Mouse (Mus musculus): ENCODE data around the gene Sec1. TPM values are rescaled to one million over a fixed set of nuclear protein-coding genes. Genes with fewer than 3 reads are reported as not detected.
"Not testable (repeated sequence)": the region's sequence is repeated elsewhere in the genome, so short reads cannot be mapped to it uniquely, and the experiment has no call there.

Sec1 gene
- total RNA-seq, 1 experiment = 4.5 TPM

DNA sequence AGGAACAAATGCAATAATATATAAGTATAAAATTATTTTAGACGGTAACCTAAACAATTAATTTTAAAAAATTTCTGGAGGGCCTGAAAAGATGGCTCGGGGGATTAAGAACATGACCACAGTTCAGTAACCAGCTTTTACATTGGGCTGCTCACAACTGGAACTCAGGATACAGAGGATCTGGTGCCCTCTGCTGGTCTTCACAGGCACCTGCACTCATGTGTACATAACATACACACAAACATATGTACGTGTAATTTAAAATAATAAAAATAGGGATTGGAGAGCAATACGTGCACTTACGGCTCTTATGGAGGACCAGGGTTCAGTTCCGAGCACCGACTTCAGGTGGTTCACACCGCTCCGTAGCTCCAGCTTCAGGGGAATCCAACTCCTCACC, 25.3 kb downstream of the Sec1 start:
- in situ Hi-C loops (cut with MboI; ENCODE audit: low sequenced_read_pairs in 2 of 2, unreplicated experiment in 2 of 2) = no loop called here

DNA sequence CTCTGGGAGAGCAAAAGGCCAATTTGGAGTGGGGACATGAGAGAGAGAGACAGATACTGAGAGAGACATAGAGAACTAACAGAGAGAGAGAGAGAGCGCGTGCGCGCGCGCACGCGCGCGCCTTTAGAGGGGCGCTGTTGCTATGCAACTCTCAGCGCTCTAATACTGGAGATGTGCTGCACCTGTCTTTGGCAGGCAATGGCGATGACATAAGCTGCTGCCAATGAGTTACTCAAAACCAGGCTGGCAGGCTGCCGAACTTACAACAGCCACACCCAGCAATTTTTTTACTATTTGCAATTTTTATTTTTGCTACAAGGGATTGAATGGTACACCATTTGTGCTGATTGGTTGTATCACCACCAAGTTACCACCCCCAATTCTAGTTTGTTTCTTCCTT, 26.4 kb downstream of the Sec1 start:
- TF ChIP-seq HCFC1 (IDR thresholded peaks at IDR 0.05; ENCODE audit: borderline replicate concordance, insufficient read depth, low read length) = no peak
- no peak for TF ChIP-seq MAFK (IDR thresholded peaks at IDR 0.05; ENCODE audit: insufficient read depth, low read depth, low read length)
- TF ChIP-seq ZC3H11A (IDR thresholded peaks at IDR 0.05; ENCODE audit: borderline replicate concordance, low read depth, low read length) = no peak
- no peak for TF ChIP-seq CHD2 (IDR thresholded peaks at IDR 0.05; ENCODE audit: low read depth, low read length)
- no peak for TF ChIP-seq ZNF384 (IDR thresholded peaks at IDR 0.05; ENCODE audit: low read depth, low read length)
- DNase-seq (ENCODE audit: low read depth, low spot score) = no peak
- no peak overlapping the region for H3K27ac ChIP-seq (ENCODE audit: insufficient read depth, low read depth, low read length, poor library complexity, severe bottlenecking)
- in situ Hi-C loops (cut with MboI; ENCODE audit: low sequenced_read_pairs in 2 of 2, unreplicated experiment in 2 of 2) = no loop called here
- H3K4me1 ChIP-seq (ENCODE audit: control insufficient read depth in 2 of 2, insufficient read depth in 2 of 2, low read length in 2 of 2, poor library complexity in 1 of 2) = peaks cover 2 to 13% of the 10 kb centered on the region in 2 experiments; a peak in 2 of 4 replicates
- no peaks in the 10 kb centered on the region for H3K9me3 ChIP-seq (ENCODE audit: control insufficient read depth, insufficient read depth, low read depth, low read length)
- H3K36me3 ChIP-seq (ENCODE audit: control insufficient read depth, insufficient read depth, low read length, poor library complexity, severe bottlenecking) = no peaks in the 10 kb centered on the region
- H3K9ac ChIP-seq (ENCODE audit: insufficient read depth, low read depth, low read length, poor library complexity, severe bottlenecking) = no peak overlapping the region
- H3K4me3 ChIP-seq (ENCODE audit: insufficient read depth in 1 of 2, low read depth in 1 of 2, low read length in 2 of 2, poor library complexity in 1 of 2, severe bottlenecking in 1 of 2) = no peak overlapping the region

More for the DNA sequence above, 25.3 kb downstream of the Sec1 start:
- H3K4me3 ChIP-seq (ENCODE audit: insufficient read depth in 1 of 2, low read depth in 1 of 2, low read length in 2 of 2, poor library complexity in 1 of 2, severe bottlenecking in 1 of 2) = no peak overlapping the region
- no peaks in the 10 kb centered on the region for H3K9me3 ChIP-seq (ENCODE audit: control insufficient read depth, insufficient read depth, low read depth, low read length)
- no peak overlapping the region for H3K27ac ChIP-seq (ENCODE audit: insufficient read depth, low read depth, low read length, poor library complexity, severe bottlenecking)
- no peak for TF ChIP-seq ZC3H11A (IDR thresholded peaks at IDR 0.05; ENCODE audit: borderline replicate concordance, low read depth, low read length)
- no peak for TF ChIP-seq ZNF384 (IDR thresholded peaks at IDR 0.05; ENCODE audit: low read depth, low read length)
- no peak for TF ChIP-seq CHD2 (IDR thresholded peaks at IDR 0.05; ENCODE audit: low read depth, low read length)
- TF ChIP-seq MAFK (IDR thresholded peaks at IDR 0.05; ENCODE audit: insufficient read depth, low read depth, low read length) = no peak
- no peak for TF ChIP-seq HCFC1 (IDR thresholded peaks at IDR 0.05; ENCODE audit: borderline replicate concordance, insufficient read depth, low read length)
- peaks cover 2 to 9% of the 10 kb centered on the region in 2 experiments; a peak in 2 of 4 replicates for H3K4me1 ChIP-seq (ENCODE audit: control insufficient read depth in 2 of 2, insufficient read depth in 2 of 2, low read length in 2 of 2, poor library complexity in 1 of 2)
- H3K36me3 ChIP-seq (ENCODE audit: control insufficient read depth, insufficient read depth, low read length, poor library complexity, severe bottlenecking) = no peaks in the 10 kb centered on the region
- H3K9ac ChIP-seq (ENCODE audit: insufficient read depth, low read depth, low read length, poor library complexity, severe bottlenecking) = no peak overlapping the region
- no peak for DNase-seq (ENCODE audit: low read depth, low spot score)

- H3K27ac ChIP-seq (ENCODE audit: insufficient read depth, low read depth, low read length, poor library complexity, severe bottlenecking) = no peak within 1 kb of the TSS
- TF ChIP-seq HCFC1 (IDR thresholded peaks at IDR 0.05; ENCODE audit: borderline replicate concordance, insufficient read depth, low read length) (no peak), ZNF384 (IDR thresholded peaks at IDR 0.05; ENCODE audit: low read depth, low read length) (no peak), CHD2 (IDR thresholded peaks at IDR 0.05; ENCODE audit: low read depth, low read length) (no peak), ZC3H11A (IDR thresholded peaks at IDR 0.05; ENCODE audit: borderline replicate concordance, low read depth, low read length) (no peak), MAFK (IDR thresholded peaks at IDR 0.05; ENCODE audit: insufficient read depth, low read depth, low read length) (no peak)
- in situ Hi-C loops (cut with MboI; ENCODE audit: low sequenced_read_pairs in 2 of 2, unreplicated experiment in 2 of 2) = no loop called here
Observed at GRCm38 (mm10) chr7:45666161-45666560, 28.0 kb downstream of the Sec1 start, which contains the start of gene Fut2. Gene Fut2 (minus strand): TSS chr7:45666394.

GRCm38 (mm10) chr7:45665303-45666138, 28.7 kb downstream of the Sec1 start:
- no peak overlapping the region for H3K27ac ChIP-seq (ENCODE audit: insufficient read depth, low read depth, low read length, poor library complexity, severe bottlenecking)
- in situ Hi-C loops (cut with MboI; ENCODE audit: low sequenced_read_pairs in 2 of 2, unreplicated experiment in 2 of 2) = no loop called here
- TF ChIP-seq ZC3H11A (IDR thresholded peaks at IDR 0.05; ENCODE audit: borderline replicate concordance, low read depth, low read length) (no peak), MAFK (IDR thresholded peaks at IDR 0.05; ENCODE audit: insufficient read depth, low read depth, low read length) (no peak), ZNF384 (IDR thresholded peaks at IDR 0.05; ENCODE audit: low read depth, low read length) (no peak), HCFC1 (IDR thresholded peaks at IDR 0.05; ENCODE audit: borderline replicate concordance, insufficient read depth, low read length) (no peak), CHD2 (IDR thresholded peaks at IDR 0.05; ENCODE audit: low read depth, low read length) (no peak)
- no peak overlapping the region; a peak in 1 of 4 replicates for H3K4me3 ChIP-seq (ENCODE audit: insufficient read depth in 1 of 2, low read depth in 1 of 2, low read length in 2 of 2, poor library complexity in 1 of 2, severe bottlenecking in 1 of 2)
- H3K36me3 ChIP-seq (ENCODE audit: control insufficient read depth, insufficient read depth, low read length, poor library complexity, severe bottlenecking) = no peaks in the 10 kb centered on the region
- DNase-seq (ENCODE audit: low read depth, low spot score) = no peak
- 0 out of 2 replicates have a peak, but pooled peaks cover 4% of the 10 kb centered on the region for H3K9me3 ChIP-seq (ENCODE audit: control insufficient read depth, insufficient read depth, low read depth, low read length)
- H3K9ac ChIP-seq (ENCODE audit: insufficient read depth, low read depth, low read length, poor library complexity, severe bottlenecking) = no peak overlapping the region
- peaks cover 2 to 13% of the 10 kb centered on the region in 2 experiments; a peak in 2 of 4 replicates for H3K4me1 ChIP-seq (ENCODE audit: control insufficient read depth in 2 of 2, insufficient read depth in 2 of 2, low read length in 2 of 2, poor library complexity in 1 of 2)

More at GRCm38 (mm10) chr7:45666161-45666560, 28.0 kb downstream of the Sec1 start, which contains the start of gene Fut2:
- no peak for DNase-seq (ENCODE audit: low read depth, low spot score)
- H3K4me3 ChIP-seq (ENCODE audit: insufficient read depth in 1 of 2, low read depth in 1 of 2, low read length in 2 of 2, poor library complexity in 1 of 2, severe bottlenecking in 1 of 2) = no peak within 1 kb of the TSS; a peak in 1 of 4 replicates
- H3K36me3 ChIP-seq (ENCODE audit: control insufficient read depth, insufficient read depth, low read length, poor library complexity, severe bottlenecking) = no peaks in the 10 kb centered on the region
- peaks cover 2 to 13% of the 10 kb centered on the region in 2 experiments; a peak in 2 of 4 replicates for H3K4me1 ChIP-seq (ENCODE audit: control insufficient read depth in 2 of 2, insufficient read depth in 2 of 2, low read length in 2 of 2, poor library complexity in 1 of 2)
- H3K9me3 ChIP-seq (ENCODE audit: control insufficient read depth, insufficient read depth, low read depth, low read length) = 0 out of 2 replicates have a peak, but pooled peaks cover 1% of the 10 kb centered on the region
- H3K9ac ChIP-seq (ENCODE audit: insufficient read depth, low read depth, low read length, poor library complexity, severe bottlenecking) = no peak within 1 kb of the TSS

- Histone ChIP-seq H3K9me3 (ENCODE audit: control insufficient read depth, insufficient read depth, low read depth, low read length) (peaks cover 13% of the 10 kb centered on the region), H3K4me1 (ENCODE audit: control insufficient read depth in 2 of 2, insufficient read depth in 2 of 2, low read length in 2 of 2, poor library complexity in 1 of 2) (peaks cover 2 to 13% of the 10 kb centered on the region in 2 experiments; a peak in 2 of 4 replicates)
- H3K9ac ChIP-seq (ENCODE audit: insufficient read depth, low read depth, low read length, poor library complexity, severe bottlenecking); DNase-seq (ENCODE audit: low read depth, low spot score); in situ Hi-C loops (cut with MboI; ENCODE audit: low sequenced_read_pairs in 2 of 2, unreplicated experiment in 2 of 2); H3K27ac ChIP-seq (ENCODE audit: insufficient read depth, low read depth, low read length, poor library complexity, severe bottlenecking); H3K4me3 ChIP-seq (ENCODE audit: insufficient read depth in 1 of 2, low read depth in 1 of 2, low read length in 2 of 2, poor library complexity in 1 of 2, severe bottlenecking in 1 of 2); H3K36me3 ChIP-seq (ENCODE audit: control insufficient read depth, insufficient read depth, low read length, poor library complexity, severe bottlenecking): not testable (repeated sequence)
Observed at GRCm38 (mm10) chr7:45661702-45662101, 32.5 kb downstream of the Sec1 start.
